Mouse (Mus musculus) myocyte (in vitro differentiated cells): ENCODE measurements around the gene Tmem151b.

ENCODE experiments used
- E2F4 ChIP-seq: IDR thresholded peaks from one replicate; pipeline ENCODE4 v1.6.1; 2011; ENCODE audit warnings: mild to moderate bottlenecking, control low read depth, moderate library complexity; ENCODE audit not compliant: insufficient read depth
- MAX ChIP-seq: IDR thresholded peaks from one replicate; pipeline ENCODE4 v1.6.1; 2011; ENCODE audit warnings: low read depth, mild to moderate bottlenecking, control low read depth
- MYOD1 ChIP-seq, 3 experiments: IDR thresholded peaks; one replicate each; pipeline ENCODE4 v1.6.1; 2011; ENCODE audit warnings: control low read depth in 2 of 3, low read depth in 2 of 3, mild to moderate bottlenecking in 2 of 3, moderate library complexity in 1 of 3; ENCODE audit not compliant: insufficient read length in 2 of 3, control insufficient read depth in 1 of 3
- MYOG ChIP-seq, 3 experiments: IDR thresholded peaks; one replicate each; pipeline ENCODE4 v1.6.1; 2011; ENCODE audit warnings: control low read depth in 2 of 3, low read depth in 2 of 3, mild to moderate bottlenecking in 2 of 3; ENCODE audit not compliant: insufficient read length in 2 of 3, control insufficient read depth in 1 of 3, insufficient read depth in 1 of 3
- POLR2A ChIP-seq: IDR thresholded peaks from one replicate; pipeline ENCODE4 v1.6.1; 2011; ENCODE audit warnings: low read depth, mild to moderate bottlenecking, control low read depth, moderate library complexity; ENCODE audit not compliant: insufficient read length
- POLR2AphosphoS2 ChIP-seq: IDR thresholded peaks from one replicate; pipeline ENCODE4 v1.6.1; 2011; ENCODE audit warnings: low read depth, control low read depth; ENCODE audit not compliant: insufficient read length
- TCF12 ChIP-seq: IDR thresholded peaks from one replicate; pipeline ENCODE4 v1.6.1; 2011; ENCODE audit warnings: mild to moderate bottlenecking, control low read depth; ENCODE audit not compliant: poor library complexity, insufficient read depth, severe bottlenecking
- TCF3 ChIP-seq: IDR thresholded peaks from one replicate; pipeline ENCODE4 v1.6.1; 2011; ENCODE audit warnings: low read depth, control low read depth; ENCODE audit not compliant: insufficient read length
- USF1 ChIP-seq: IDR thresholded peaks from one replicate; pipeline ENCODE4 v1.6.1; 2011; ENCODE audit warnings: low read depth, mild to moderate bottlenecking, control low read depth, moderate library complexity

GRCm38 (mm10) chr17:45588370-45588769 is 38.9 kb upstream of the Tmem151b start:
- TF ChIP-seq POLR2A: no peak
- no peak for TF ChIP-seq MYOD1 (IDR thresholded peaks at IDR 0.05; ENCODE audit: control insufficient read depth in 1 of 3, insufficient read length in 2 of 3, low read depth in 2 of 3)
- TF ChIP-seq MAX: no peak
- TF ChIP-seq E2F4: no peak
- no peak for TF ChIP-seq USF1
- TF ChIP-seq POLR2AphosphoS2: no peak
- TF ChIP-seq TCF3: no peak
- no peak for TF ChIP-seq TCF12
- TF ChIP-seq MYOG (IDR thresholded peaks at IDR 0.05; ENCODE audit: control insufficient read depth in 1 of 3, insufficient read depth in 1 of 3, insufficient read length in 2 of 3, low read depth in 2 of 3): no peak
